Mouse (Mus musculus) MEL (cell line): ENCODE results near the gene Stfa1. TPM values are rescaled to one million over a fixed set of nuclear protein-coding genes. Genes with fewer than 3 reads are reported as not detected.
A peak's percentile ranks its signal among the peaks of the same experiment; 100 is the strongest.
"Not testable (repeated sequence)": the region's sequence is repeated elsewhere in the genome, so short reads cannot be mapped to it uniquely, and the experiment has no call there.

Source experiments
- DNase-seq: peaks from one replicate; pipeline ENCODE4 v3.0.0; 2011; ENCODE audit warnings: low read depth, low spot score
- H3K27ac ChIP-seq: 2 replicates; pipeline ENCODE4 v1.5.1; 2012; ENCODE audit warnings: low read depth, mild to moderate bottlenecking, control low read depth, low read length, moderate library complexity; ENCODE audit not compliant: control insufficient read depth
- H3K27me3 ChIP-seq, 2 experiments: fragments of 150-350 bp in 1 of 2; sonication (generic) in 1 of 2; 2 replicates each; pipeline ENCODE4 v1.6.1; 2012; ENCODE audit warnings: low read length in 2 of 2, mild to moderate bottlenecking in 2 of 2, improper control_type of control experiment in 1 of 2, moderate library complexity in 1 of 2; ENCODE audit not compliant: insufficient read depth in 2 of 2, control insufficient read depth in 1 of 2
- H3K36me3 ChIP-seq, 2 experiments: 2 replicates each; pipeline ENCODE4 v1.6.1; 2012 to 2014; ENCODE audit warnings: low read length in 2 of 2, improper control_type of control experiment in 1 of 2, inconsistent platforms in 1 of 2, mild to moderate bottlenecking in 1 of 2; ENCODE audit not compliant: insufficient read depth in 2 of 2, control insufficient read depth in 1 of 2
- H3K4me1 ChIP-seq, 2 experiments: fragments of 150-350 bp in 1 of 2; sonication (generic) in 1 of 2; 2 replicates each; pipeline ENCODE4 v1.6.1; 2012; ENCODE audit warnings: low read length in 2 of 2, improper control_type of control experiment in 1 of 2, mild to moderate bottlenecking in 1 of 2; ENCODE audit not compliant: insufficient read depth in 2 of 2, control insufficient read depth in 1 of 2
- H3K4me3 ChIP-seq, 2 experiments: fragments of 150-350 bp in 1 of 2; sonication (generic) in 1 of 2; 2 replicates each; pipeline ENCODE4 v1.5.1; 2012; ENCODE audit warnings: low read depth in 2 of 2, low read length in 2 of 2, mild to moderate bottlenecking in 2 of 2, moderate library complexity in 2 of 2, control low read depth in 1 of 2, improper control_type of control experiment in 1 of 2; ENCODE audit not compliant: control insufficient read depth in 1 of 2, insufficient read depth in 1 of 2
- H3K79me2 ChIP-seq: 2 replicates; pipeline ENCODE4 v1.6.1; 2012; ENCODE audit warnings: mild to moderate bottlenecking, low read length, moderate library complexity; ENCODE audit not compliant: control insufficient read depth, poor library complexity, insufficient read depth
- H3K9ac ChIP-seq: 2 replicates; pipeline ENCODE4 v1.6.1; 2012; ENCODE audit warnings: low read depth, mild to moderate bottlenecking, control low read depth, low read length, moderate library complexity; ENCODE audit not compliant: control insufficient read depth, poor library complexity, severe bottlenecking
- H3K9me3 ChIP-seq: fragments of 150-350 bp; sonication (generic); replicated peaks from 2 replicates; pipeline ENCODE4 v1.6.1; 2012; ENCODE audit warnings: mild to moderate bottlenecking, low read length, improper control_type of control experiment, moderate library complexity; ENCODE audit not compliant: insufficient read depth
- BHLHE40 ChIP-seq: IDR thresholded peaks from 2 replicates; pipeline ENCODE4 v1.6.1; 2012; ENCODE audit warnings: low read depth, mild to moderate bottlenecking, inconsistent platforms, low read length, improper control_type of control experiment, borderline replicate concordance
- CHD1 ChIP-seq: IDR thresholded peaks from 2 replicates; pipeline ENCODE4 v1.6.1; 2012; ENCODE audit warnings: low read depth, mild to moderate bottlenecking, inconsistent platforms, low read length, improper control_type of control experiment
- E2F4 ChIP-seq: IDR thresholded peaks from 2 replicates; pipeline ENCODE4 v1.6.1; 2011; ENCODE audit warnings: low read depth, low read length, improper control_type of control experiment, borderline replicate concordance
- ELF1 ChIP-seq: IDR thresholded peaks from 2 replicates; pipeline ENCODE4 v1.6.1; 2014; ENCODE audit warnings: low read depth, mild to moderate bottlenecking, inconsistent platforms, low read length, improper control_type of control experiment, moderate library complexity
- ETS1 ChIP-seq: IDR thresholded peaks from 2 replicates; pipeline ENCODE4 v1.6.1; 2012; ENCODE audit warnings: low read depth, mild to moderate bottlenecking, inconsistent platforms, low read length, improper control_type of control experiment, moderate library complexity
- GABPA ChIP-seq: IDR thresholded peaks from 2 replicates; pipeline ENCODE4 v1.6.1; 2012; ENCODE audit warnings: low read depth, mild to moderate bottlenecking, inconsistent platforms, low read length, improper control_type of control experiment, moderate library complexity
- GATA1 ChIP-seq: IDR thresholded peaks from 2 replicates; pipeline ENCODE4 v1.6.1; 2011; ENCODE audit warnings: low read depth, low read length, improper control_type of control experiment
- HCFC1 ChIP-seq: IDR thresholded peaks from 2 replicates; pipeline ENCODE4 v1.6.1; 2012; ENCODE audit warnings: low read depth, mild to moderate bottlenecking, inconsistent platforms, low read length, improper control_type of control experiment, moderate library complexity
- JUND ChIP-seq: IDR thresholded peaks from 2 replicates; pipeline ENCODE4 v1.6.1; 2011; ENCODE audit warnings: low read depth, mild to moderate bottlenecking, improper control_type of control experiment, low read length
- MAX ChIP-seq: IDR thresholded peaks from 2 replicates; pipeline ENCODE4 v1.6.1; 2011; ENCODE audit warnings: low read length, improper control_type of control experiment
- MAZ ChIP-seq: IDR thresholded peaks from 2 replicates; pipeline ENCODE4 v1.6.1; 2012; ENCODE audit warnings: low read depth, mild to moderate bottlenecking, inconsistent platforms, low read length, improper control_type of control experiment
- MEF2A ChIP-seq: IDR thresholded peaks from 2 replicates; pipeline ENCODE4 v1.6.1; 2014; ENCODE audit warnings: low read depth, mild to moderate bottlenecking, inconsistent platforms, low read length, improper control_type of control experiment; ENCODE audit not compliant: poor library complexity, insufficient replicate concordance, severe bottlenecking; ENCODE audit errors: extremely low read depth
- MXI1 ChIP-seq: IDR thresholded peaks from 2 replicates; pipeline ENCODE4 v1.6.1; 2011; ENCODE audit warnings: mild to moderate bottlenecking, low read depth, low read length, improper control_type of control experiment
- MYB ChIP-seq: IDR thresholded peaks from 2 replicates; pipeline ENCODE4 v1.6.1; 2011; ENCODE audit warnings: mild to moderate bottlenecking, low read depth, low read length, improper control_type of control experiment
- MYC ChIP-seq: IDR thresholded peaks from 2 replicates; pipeline ENCODE4 v1.6.1; 2011; ENCODE audit warnings: low read depth, mild to moderate bottlenecking, low read length, improper control_type of control experiment, moderate library complexity
- NRF1 ChIP-seq: IDR thresholded peaks from 2 replicates; pipeline ENCODE4 v1.6.1; 2014; ENCODE audit warnings: low read depth, mild to moderate bottlenecking, inconsistent platforms, low read length, improper control_type of control experiment, moderate library complexity; ENCODE audit not compliant: poor library complexity, insufficient read depth, severe bottlenecking
- POLR2A ChIP-seq, 2 experiments: IDR thresholded peaks; 2 replicates each; pipeline ENCODE4 v1.6.1; 2011 to 2012; ENCODE audit warnings: low read length in 2 of 2, mild to moderate bottlenecking in 2 of 2, control low read depth in 1 of 2, improper control_type of control experiment in 1 of 2, low read depth in 1 of 2, moderate library complexity in 1 of 2; ENCODE audit not compliant: control insufficient read depth in 1 of 2, insufficient read depth in 1 of 2, poor library complexity in 1 of 2
- POLR2AphosphoS2 ChIP-seq: IDR thresholded peaks from 2 replicates; pipeline ENCODE4 v1.6.1; 2011; ENCODE audit warnings: low read length, improper control_type of control experiment
- POLR2AphosphoS5 ChIP-seq: IDR thresholded peaks from 2 replicates; pipeline ENCODE4 v1.6.1; 2012; ENCODE audit warnings: low read depth, borderline replicate concordance, mild to moderate bottlenecking, inconsistent platforms, low read length, moderate library complexity, mixed read lengths
- RCOR1 ChIP-seq: IDR thresholded peaks from 2 replicates; pipeline ENCODE4 v1.6.1; 2012; ENCODE audit warnings: low read depth, mild to moderate bottlenecking, inconsistent platforms, low read length, improper control_type of control experiment
- SMC3 ChIP-seq: IDR thresholded peaks from 2 replicates; pipeline ENCODE4 v1.6.1; 2011; ENCODE audit warnings: low read depth, low read length, improper control_type of control experiment
- TBP ChIP-seq: IDR thresholded peaks from 2 replicates; pipeline ENCODE4 v1.8.0; 2011; ENCODE audit warnings: low read depth, low read length, improper control_type of control experiment
- USF1 ChIP-seq: IDR thresholded peaks from 2 replicates; pipeline ENCODE4 v1.6.1; 2014; ENCODE audit warnings: low read depth, mild to moderate bottlenecking, inconsistent platforms, low read length, improper control_type of control experiment, moderate library complexity
- USF2 ChIP-seq, 2 experiments: IDR thresholded peaks; 2 replicates each; pipeline ENCODE4 v1.6.1; 2011 to 2012; ENCODE audit warnings: improper control_type of control experiment in 2 of 2, low read length in 2 of 2, borderline replicate concordance in 1 of 2, inconsistent platforms in 1 of 2, low read depth in 1 of 2, mild to moderate bottlenecking in 1 of 2; ENCODE audit not compliant: insufficient read depth in 1 of 2
- ZMIZ1 ChIP-seq: IDR thresholded peaks from 2 replicates; pipeline ENCODE4 v1.6.1; 2012; ENCODE audit warnings: low read depth, mild to moderate bottlenecking, inconsistent platforms, low read length, improper control_type of control experiment, moderate library complexity
- polyA plus RNA-seq, 2 experiments: library from polyadenylated mRNA; stranded (reverse) in 1 of 2; unstranded in 1 of 2; fragments of >175 nt in 1 of 2; fragments of >200 nt in 1 of 2; gene quantifications; 2 replicates each; pipeline versions ENCODE4 v1.2.1 to v1.2.4; 2012; ENCODE audit warnings: low replicate concordance in 2 of 2, low read depth in 1 of 2; ENCODE audit not compliant: insufficient read length in 2 of 2, insufficient read depth in 1 of 2, missing spikeins in 1 of 2
- total RNA-seq: library from RNA; depleted of rRNA; stranded (reverse); fragments of 300-350 nt; gene quantifications from 2 replicates; pipeline ENCODE4 v1.2.3, GENCODE M21; 2012

Gene Stfa1
- total and polyA plus RNA-seq, 3 experiments: not detected

DNA sequence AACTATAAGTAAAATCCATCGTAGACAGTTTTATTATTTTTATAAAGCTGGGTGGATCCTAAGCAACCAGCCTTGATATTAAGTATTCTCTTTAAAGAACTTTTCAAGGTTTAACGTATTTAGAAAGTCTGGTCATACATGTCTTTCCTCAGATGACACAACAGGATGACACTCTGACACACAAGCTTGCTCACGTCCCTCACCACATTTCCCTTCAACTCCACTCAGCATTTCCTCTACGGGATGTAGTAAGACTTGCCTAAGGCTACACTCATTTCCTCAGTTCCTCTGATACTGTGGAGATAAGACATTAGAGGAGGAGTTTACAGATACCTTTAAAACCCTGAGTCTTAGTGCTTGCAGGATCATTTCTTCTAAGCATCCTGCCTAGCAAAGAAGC, 30.9 kb downstream of the Stfa1 start:
- no peaks in the 10 kb centered on the region for H3K36me3 ChIP-seq
- no peak overlapping the region for H3K4me3 ChIP-seq
- H3K4me1 ChIP-seq: no peaks in the 10 kb centered on the region
- no peak for TF ChIP-seq BHLHE40
- no peak for TF ChIP-seq TBP
- no peak for TF ChIP-seq ZMIZ1
- no peak for TF ChIP-seq USF1
- no peak for TF ChIP-seq E2F4
- TF ChIP-seq POLR2AphosphoS5: no peak
- TF ChIP-seq SMC3: no peak
- TF ChIP-seq MAX: no peak
- TF ChIP-seq MAZ: no peak
- TF ChIP-seq MEF2A: no peak
- TF ChIP-seq MXI1: no peak
- no peak for TF ChIP-seq NRF1
- peaks cover 0 to 1% of the 10 kb centered on the region in 2 experiments; a peak in 1 of 4 replicates for H3K27me3 ChIP-seq
- no peak overlapping the region for H3K9ac ChIP-seq
- no peaks in the 10 kb centered on the region for H3K79me2 ChIP-seq
- no peak for DNase-seq
- no peaks in the 10 kb centered on the region for H3K9me3 ChIP-seq
- no peak overlapping the region for H3K27ac ChIP-seq

DNA sequence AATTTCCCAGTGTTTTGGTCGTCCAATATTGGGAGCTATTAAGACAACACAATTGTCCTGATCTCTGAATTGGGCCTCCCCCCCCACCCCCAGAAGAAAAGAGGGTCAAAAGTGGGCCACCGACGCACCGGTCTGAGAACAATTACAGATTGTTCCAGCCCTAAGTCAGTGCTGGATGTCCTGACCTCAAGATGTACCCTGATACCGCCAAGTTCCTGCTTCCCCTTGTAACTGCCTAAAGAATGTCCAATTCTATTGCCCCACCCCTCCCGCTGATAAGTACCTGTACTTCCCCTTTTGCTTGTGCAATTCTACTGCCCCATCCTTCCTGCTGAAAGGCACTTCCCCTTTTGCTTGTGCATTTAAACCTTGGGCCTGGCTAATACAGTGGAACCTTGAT, 39.4 kb downstream of the Stfa1 start:
- H3K79me2 ChIP-seq, H3K9me3 ChIP-seq, H3K36me3 ChIP-seq, H3K4me3 ChIP-seq, H3K9ac ChIP-seq, H3K27me3 ChIP-seq, H3K27ac ChIP-seq, H3K4me1 ChIP-seq: not testable (repeated sequence)
- peak; percentile 23 for DNase-seq

DNA sequence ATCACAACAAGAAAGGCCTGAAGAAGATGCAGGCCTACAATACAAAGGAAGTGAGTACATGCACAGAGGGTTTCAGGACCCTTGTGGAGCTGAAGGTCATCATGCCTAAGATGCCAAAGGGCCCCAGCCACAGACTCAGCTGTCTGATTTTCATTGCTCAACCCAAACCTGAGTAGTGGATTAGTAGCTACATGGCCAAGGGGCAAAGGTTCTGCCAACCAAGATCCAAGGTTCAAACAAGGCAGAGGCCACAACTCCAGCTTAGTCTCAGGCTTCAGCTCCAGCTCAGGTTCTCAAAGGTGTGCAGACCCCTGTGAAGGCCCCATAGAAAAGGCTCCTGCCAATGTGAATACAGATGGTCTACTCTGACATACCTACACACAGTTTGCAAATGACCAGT, 42.5 kb downstream of the Stfa1 start:
- H3K9me3 ChIP-seq: no peaks in the 10 kb centered on the region
- no peak for DNase-seq
- no peaks in the 10 kb centered on the region for H3K79me2 ChIP-seq
- H3K4me1 ChIP-seq: no peaks in the 10 kb centered on the region
- no peak overlapping the region for H3K9ac ChIP-seq
- H3K27ac ChIP-seq: no peak overlapping the region
- H3K36me3 ChIP-seq: no peaks in the 10 kb centered on the region
- TF ChIP-seq CHD1 (no peak), MAZ (no peak), RCOR1 (no peak), POLR2AphosphoS5 (no peak), POLR2A (IDR thresholded peaks at IDR 0.05; ENCODE audit: control insufficient read depth in 1 of 2, insufficient read depth in 1 of 2, low read depth in 1 of 2, low read length in 2 of 2, poor library complexity in 1 of 2) (no peak), POLR2AphosphoS2 (no peak), JUND (no peak), ETS1 (no peak), MXI1 (no peak), HCFC1 (no peak), ELF1 (no peak), ZMIZ1 (no peak), MYB (no peak), MYC (no peak), USF2 (IDR thresholded peaks at IDR 0.05; ENCODE audit: borderline replicate concordance in 1 of 2, insufficient read depth in 1 of 2, low read depth in 1 of 2, low read length in 2 of 2) (no peak), GABPA (no peak), GATA1 (no peak), BHLHE40 (no peak), USF1 (no peak), E2F4 (no peak)
- no peaks in the 10 kb centered on the region for H3K27me3 ChIP-seq
- no peak overlapping the region for H3K4me3 ChIP-seq
